Mouse (Mus musculus): ENCODE measurements around the gene Mtif2. TPM values are rescaled to one million over a fixed set of nuclear protein-coding genes. Genes with fewer than 3 reads are reported as not detected.

The Mtif2 gene
- polyA plus RNA-seq, 1 experiment from 2014 or later, result 37.9 TPM

DNA sequence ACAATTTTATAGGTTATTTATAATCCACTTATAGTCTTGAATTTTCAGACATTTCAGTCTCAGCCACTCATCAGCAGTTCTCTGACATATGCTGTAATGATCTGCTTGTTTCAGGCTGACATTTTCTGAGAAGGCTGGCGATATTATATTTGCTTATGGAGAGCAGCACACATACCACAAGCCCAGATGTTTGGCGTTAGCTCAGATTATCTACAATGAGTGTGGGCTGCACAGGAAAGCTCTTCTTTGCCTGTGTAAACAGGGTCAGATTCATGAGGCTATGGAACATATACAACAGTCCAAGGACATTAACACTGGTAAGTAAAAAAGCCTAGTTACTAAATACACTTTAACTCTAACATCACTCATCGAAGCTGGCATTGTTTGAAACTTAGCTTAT, 45.3 kb downstream of the Mtif2 start:
- Histone ChIP-seq H3K36me3 (no peaks in the 10 kb centered on the region), H3K4me1 (no peaks in the 10 kb centered on the region), H3K4me2 (no peak overlapping the region), H3K4me3 (no peak overlapping the region), H3K9me3 (no peaks in the 10 kb centered on the region), H3K9ac (no peak overlapping the region), H3K27ac (no peak overlapping the region), H3K27me3 (no peaks in the 10 kb centered on the region)
- no peak for ATAC-seq (ENCODE audit: insufficient number of reproducible peaks, low FRiP score, low TSS enrichment, low read depth)
- 52% methylated on average over 3 of the region's 3 CpGs for WGBS

DNA sequence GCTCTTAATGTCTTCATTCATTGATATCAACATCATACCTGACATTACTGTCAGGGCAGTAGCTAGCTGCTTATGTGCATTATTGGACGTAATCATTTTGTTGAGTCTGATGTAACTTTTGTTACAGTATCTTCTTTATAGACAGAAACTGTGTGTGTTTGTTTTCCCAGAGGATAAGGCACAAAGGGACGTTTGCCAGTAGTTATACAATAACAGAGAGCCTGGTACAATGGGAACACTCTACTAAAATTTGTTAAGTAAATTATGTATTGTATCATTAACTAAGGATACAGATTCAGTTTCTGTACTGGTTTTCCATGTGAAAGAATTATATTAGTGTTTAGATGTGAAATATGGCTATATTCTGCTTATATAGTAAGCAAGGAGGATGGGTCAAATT, 46.4 kb downstream of the Mtif2 start:
- ATAC-seq (ENCODE audit: insufficient number of reproducible peaks, low FRiP score, low TSS enrichment, low read depth), result no peak
- WGBS, result 77% methylated on average over 2 of the region's 2 CpGs

DNA sequence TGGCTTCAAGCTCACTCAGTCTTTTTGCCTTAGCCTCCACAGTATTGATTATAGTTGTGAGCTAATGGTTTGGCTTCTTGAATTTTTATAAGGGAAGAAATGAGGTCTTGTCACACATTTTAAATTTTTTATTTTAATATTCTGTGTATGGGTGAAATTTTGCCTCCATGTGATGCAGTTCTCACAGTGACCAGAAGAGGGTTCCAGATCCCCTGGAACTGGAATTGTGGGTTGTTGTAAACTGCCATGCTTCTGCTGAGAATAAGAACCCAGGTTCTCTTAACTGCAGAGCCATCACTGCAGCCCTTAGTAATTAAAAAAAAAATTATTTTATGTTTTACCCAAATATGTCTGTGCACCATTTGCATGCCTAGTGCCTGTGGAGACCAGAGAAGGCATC, 53.4 kb downstream of the Mtif2 start:
- no peak for ATAC-seq (ENCODE audit: insufficient number of reproducible peaks, low FRiP score, low TSS enrichment, low read depth)
- Histone ChIP-seq H3K36me3 (no peaks in the 10 kb centered on the region), H3K27me3 (no peaks in the 10 kb centered on the region), H3K9me3 (no peaks in the 10 kb centered on the region), H3K27ac (no peak overlapping the region), H3K4me2 (no peak overlapping the region), H3K9ac (no peak overlapping the region), H3K4me3 (no peak overlapping the region), H3K4me1 (no peaks in the 10 kb centered on the region)

More for the DNA sequence above, 46.4 kb downstream of the Mtif2 start:
- no peaks in the 10 kb centered on the region for H3K36me3 ChIP-seq
- no peak overlapping the region for H3K9ac ChIP-seq
- H3K4me3 ChIP-seq, result no peak overlapping the region
- no peaks in the 10 kb centered on the region for H3K9me3 ChIP-seq
- no peak overlapping the region for H3K4me2 ChIP-seq
- no peaks in the 10 kb centered on the region for H3K4me1 ChIP-seq
- H3K27ac ChIP-seq, result no peak overlapping the region
- no peaks in the 10 kb centered on the region for H3K27me3 ChIP-seq

Other genes with a start within 250 kb of the Mtif2 start
- 34.5 and 42.9 TPM in 2 replicates for gene Ccdc88a, start 152.8 kb upstream of the Mtif2 start, polyA plus RNA-seq (2015; fragmentation: Nextera tagmentation; extraction: Ambion mirVana)
- gene Prorsd1, start 11.4 kb upstream of the Mtif2 start, polyA plus RNA-seq (2015; fragmentation: Nextera tagmentation; extraction: Ambion mirVana), result 30.3 and 31.8 TPM in 2 replicates
- 0.17 and 0.41 TPM in 2 replicates for gene Clhc1, start 21.5 kb downstream of the Mtif2 start, polyA plus RNA-seq (2015; fragmentation: Nextera tagmentation; extraction: Ambion mirVana)
- 921 and 1,161 TPM in 2 replicates for gene Rps27a, start 21.7 kb downstream of the Mtif2 start, polyA plus RNA-seq (2015; fragmentation: Nextera tagmentation; extraction: Ambion mirVana)
- gene Rtn4, start 166.5 kb downstream of the Mtif2 start, polyA plus RNA-seq (2015; fragmentation: Nextera tagmentation; extraction: Ambion mirVana), result 72.1 and 94.2 TPM in 2 replicates